Mouse (Mus musculus) liver, embryonic 14.5 days (tissue): ENCODE measurements around the gene Cd70.

Experiments used
- CTCF ChIP-seq: IDR thresholded peaks from 2 replicates; pipeline ENCODE4 v1.5.1; 2016; ENCODE audit warnings: antibody characterized with exemption, low read depth, control low read depth
- EP300 ChIP-seq: IDR thresholded peaks from 2 replicates; pipeline ENCODE4 v1.6.1; 2016; ENCODE audit warnings: antibody characterized with exemption, low read depth

- TF ChIP-seq EP300 (no peak), CTCF (no peak)
Measured at GRCm38 (mm10) chr17:57188510-57189192, 39.1 kb upstream of the Cd70 start.
